Mouse (Mus musculus): ENCODE data around the gene Eno3.

GRCm38 (mm10) chr11:70650322-70651175 lies 6.5 kb upstream of the Eno3 start:
- TF ChIP-seq CTCF (IDR thresholded peaks at IDR 0.05; ENCODE audit: borderline replicate concordance, control insufficient read depth, extremely low read depth, insufficient read depth, low read length, poor library complexity) (no peak), POLR2A (IDR thresholded peaks at IDR 0.05; ENCODE audit: control insufficient read depth, extremely low read depth, insufficient read depth, low read length, poor library complexity) (no peak)

Data from thymus, adult 2 months (tissue).